Mouse (Mus musculus): Measurements from ENCODE around the gene Nectin2. TPM values are rescaled to one million over a fixed set of nuclear protein-coding genes. Genes with fewer than 3 reads are reported as not detected.

Nectin2 gene
- polyA plus RNA-seq, 1 experiment, result 11.4 TPM

GRCm38 (mm10) chr7:19752652-19753051, 2.4 kb upstream of the Nectin2 start:
- peaks cover 11% of the 10 kb centered on the region for H3K4me1 ChIP-seq (replicated peaks; ENCODE audit: control insufficient read depth, insufficient read depth, low read length)
- no peak overlapping the region for H3K4me3 ChIP-seq (ENCODE audit: control insufficient read depth, insufficient read depth, low read length)
- no peak for DNase-seq
- no peak overlapping the region for H3K27ac ChIP-seq (ENCODE audit: control insufficient read depth, insufficient read depth, low read length)
- no peaks in the 10 kb centered on the region for H3K36me3 ChIP-seq (ENCODE audit: control insufficient read depth, insufficient read depth, low read length)
- no peaks in the 10 kb centered on the region; the same call in 1 of the 2 replicates for H3K27me3 ChIP-seq (ENCODE audit: control insufficient read depth, insufficient read depth, low read length)
- WGBS, result 90% methylated on average over 8 of the region's 8 CpGs
- TF ChIP-seq POLR2A (IDR thresholded peaks at IDR 0.05; ENCODE audit: control insufficient read depth, extremely low read depth, insufficient read depth, low read length, poor library complexity) (no peak), CTCF (IDR thresholded peaks at IDR 0.05; ENCODE audit: borderline replicate concordance, control insufficient read depth, extremely low read depth, insufficient read depth, low read length, poor library complexity) (no peak)

DNA sequence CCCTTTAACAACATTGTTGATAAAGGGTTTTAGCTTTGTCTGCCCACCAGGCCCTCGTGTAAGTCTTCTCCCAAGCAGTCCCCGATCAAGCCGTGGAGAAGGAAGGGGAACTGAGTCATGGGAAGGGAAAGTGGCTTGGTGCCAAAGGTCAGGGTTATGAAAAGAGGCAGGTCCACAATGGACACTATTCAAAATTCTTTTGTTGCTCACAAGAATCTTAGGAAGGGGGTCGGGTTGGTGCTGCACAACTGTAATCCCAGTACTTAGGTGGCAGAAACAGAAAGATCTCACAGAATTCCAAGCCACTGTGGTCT, 744 bp upstream of the Nectin2 start:
- Histone ChIP-seq H3K4me3 (ENCODE audit: control insufficient read depth, insufficient read depth, low read length) (no peak overlapping the region), H3K27ac (ENCODE audit: control insufficient read depth, insufficient read depth, low read length) (no peak overlapping the region), H3K27me3 (ENCODE audit: control insufficient read depth, insufficient read depth, low read length) (no peaks in the 10 kb centered on the region; the same call in 1 of the 2 replicates), H3K36me3 (ENCODE audit: control insufficient read depth, insufficient read depth, low read length) (no peaks in the 10 kb centered on the region), H3K4me1 (replicated peaks; ENCODE audit: control insufficient read depth, insufficient read depth, low read length) (peaks cover 11% of the 10 kb centered on the region)
- no peak for DNase-seq
- WGBS, result 63% methylated on average over 4 of the region's 4 CpGs
- TF ChIP-seq CTCF (IDR thresholded peaks at IDR 0.05; ENCODE audit: borderline replicate concordance, control insufficient read depth, extremely low read depth, insufficient read depth, low read length, poor library complexity) (no peak), POLR2A (IDR thresholded peaks at IDR 0.05; ENCODE audit: control insufficient read depth, extremely low read depth, insufficient read depth, low read length, poor library complexity) (no peak)

GRCm38 (mm10) chr7:19749389-19750216, 680 bp downstream of the Nectin2 start:
- H3K27ac ChIP-seq (ENCODE audit: control insufficient read depth, insufficient read depth, low read length), result no peak overlapping the region
- TF ChIP-seq CTCF (IDR thresholded peaks at IDR 0.05; ENCODE audit: borderline replicate concordance, control insufficient read depth, extremely low read depth, insufficient read depth, low read length, poor library complexity) (peak; percentile 74), POLR2A (IDR thresholded peaks at IDR 0.05; ENCODE audit: control insufficient read depth, extremely low read depth, insufficient read depth, low read length, poor library complexity) (no peak)
- peak; percentile 43 for DNase-seq
- peak overlapping the region; percentile 3 for H3K4me3 ChIP-seq (ENCODE audit: control insufficient read depth, insufficient read depth, low read length)
- H3K36me3 ChIP-seq (ENCODE audit: control insufficient read depth, insufficient read depth, low read length), result no peaks in the 10 kb centered on the region
- H3K4me1 ChIP-seq (replicated peaks; ENCODE audit: control insufficient read depth, insufficient read depth, low read length), result peaks cover 11% of the 10 kb centered on the region
- H3K27me3 ChIP-seq (ENCODE audit: control insufficient read depth, insufficient read depth, low read length), result no peaks in the 10 kb centered on the region; the same call in 1 of the 2 replicates
- 2% methylated on average over 42 of the region's 46 CpGs for WGBS

- DNase-seq, result no peak
- H3K4me1 ChIP-seq (replicated peaks; ENCODE audit: control insufficient read depth, insufficient read depth, low read length), result peaks cover 11% of the 10 kb centered on the region
- peak overlapping the region; percentile 3 for H3K4me3 ChIP-seq (ENCODE audit: control insufficient read depth, insufficient read depth, low read length)
- no peaks in the 10 kb centered on the region for H3K36me3 ChIP-seq (ENCODE audit: control insufficient read depth, insufficient read depth, low read length)
- 11% methylated on average over 32 of the region's 32 CpGs for WGBS
- TF ChIP-seq CTCF (IDR thresholded peaks at IDR 0.05; ENCODE audit: borderline replicate concordance, control insufficient read depth, extremely low read depth, insufficient read depth, low read length, poor library complexity) (no peak), POLR2A (IDR thresholded peaks at IDR 0.05; ENCODE audit: control insufficient read depth, extremely low read depth, insufficient read depth, low read length, poor library complexity) (no peak)
- H3K27ac ChIP-seq (ENCODE audit: control insufficient read depth, insufficient read depth, low read length), result no peak overlapping the region
- no peaks in the 10 kb centered on the region; the same call in 1 of the 2 replicates for H3K27me3 ChIP-seq (ENCODE audit: control insufficient read depth, insufficient read depth, low read length)
These were observed 1.8 kb downstream of the Nectin2 start for GRCm38 (mm10) chr7:19748219-19749195.

GRCm38 (mm10) chr7:19747420-19748218, 2.7 kb downstream of the Nectin2 start:
- TF ChIP-seq CTCF (IDR thresholded peaks at IDR 0.05; ENCODE audit: borderline replicate concordance, control insufficient read depth, extremely low read depth, insufficient read depth, low read length, poor library complexity) (no peak), POLR2A (IDR thresholded peaks at IDR 0.05; ENCODE audit: control insufficient read depth, extremely low read depth, insufficient read depth, low read length, poor library complexity) (no peak)
- peaks cover 11% of the 10 kb centered on the region for H3K4me1 ChIP-seq (replicated peaks; ENCODE audit: control insufficient read depth, insufficient read depth, low read length)
- no peaks in the 10 kb centered on the region for H3K36me3 ChIP-seq (ENCODE audit: control insufficient read depth, insufficient read depth, low read length)
- H3K27ac ChIP-seq (ENCODE audit: control insufficient read depth, insufficient read depth, low read length), result no peak overlapping the region
- H3K27me3 ChIP-seq (ENCODE audit: control insufficient read depth, insufficient read depth, low read length), result no peaks in the 10 kb centered on the region; the same call in 1 of the 2 replicates
- no peak overlapping the region for H3K4me3 ChIP-seq (ENCODE audit: control insufficient read depth, insufficient read depth, low read length)
- no peak for DNase-seq
- 65% methylated on average over 25 of the region's 25 CpGs for WGBS
